Mouse (Mus musculus) neutrophil, adult 83 days (primary cell): ENCODE data around the gene Pitpnm2. TPM values are rescaled to one million over a fixed set of nuclear protein-coding genes. Genes with fewer than 3 reads are reported as not detected.

Source experiments
- total RNA-seq, 2 experiments: library from RNA; stranded (reverse); gene quantifications; one replicate each; pipeline ENCODE4 v1.2.4; 2023

Gene Pitpnm2
- total RNA-seq, result 1 to 10 TPM; 4.0 to 6.7 TPM

DNA sequence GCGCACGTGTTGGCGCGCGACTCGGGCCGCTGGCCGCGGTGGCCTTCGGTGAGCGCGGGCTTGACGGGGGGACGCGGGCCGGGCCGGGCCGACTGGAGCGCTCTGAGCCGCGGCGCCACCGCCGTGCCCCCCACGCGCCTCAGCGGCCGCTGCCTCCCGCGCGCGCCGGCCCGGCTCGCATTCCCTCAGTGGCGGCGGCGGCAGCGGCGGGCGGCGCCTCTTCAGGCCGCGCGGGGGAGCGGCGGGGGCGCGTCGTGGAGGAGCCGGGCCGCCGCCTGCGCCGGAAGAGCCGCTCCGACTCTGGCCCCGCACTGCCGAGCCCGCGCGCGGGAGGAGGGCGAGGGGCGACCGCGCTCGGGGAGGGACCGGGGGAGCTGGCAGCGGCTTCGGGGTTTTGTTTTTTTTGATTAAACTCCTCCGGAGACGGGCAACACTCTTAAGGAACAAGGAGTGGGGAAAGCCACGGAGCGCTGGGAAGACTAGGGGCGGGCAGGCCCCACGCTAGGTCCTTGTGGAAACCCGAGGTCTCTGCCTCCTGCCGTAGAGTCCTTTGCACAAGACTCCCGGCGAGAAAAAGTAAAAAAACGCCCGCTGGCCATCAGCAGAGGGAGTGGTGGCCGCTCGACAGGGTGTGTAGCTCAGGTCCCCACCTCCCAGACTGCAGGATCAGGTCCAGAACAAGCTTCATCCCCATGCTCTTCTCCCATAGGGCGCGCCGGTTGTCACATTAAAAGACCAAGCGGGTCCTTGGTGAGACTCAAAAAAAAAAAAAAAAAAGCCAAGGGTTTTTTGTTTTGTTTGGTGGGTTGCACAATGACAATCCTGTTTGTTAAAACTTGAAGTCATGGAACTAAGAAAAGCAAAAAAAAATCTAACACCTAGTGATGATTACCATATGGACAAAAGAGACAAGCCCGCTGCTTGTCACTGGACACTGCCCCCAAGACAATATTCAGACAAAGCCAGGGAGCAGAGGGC, at the start of gene Pitpnm2:
Gene Pitpnm2, minus strand, starts transcription at position 147 of the 978 bp plus-strand sequence.

DNA sequence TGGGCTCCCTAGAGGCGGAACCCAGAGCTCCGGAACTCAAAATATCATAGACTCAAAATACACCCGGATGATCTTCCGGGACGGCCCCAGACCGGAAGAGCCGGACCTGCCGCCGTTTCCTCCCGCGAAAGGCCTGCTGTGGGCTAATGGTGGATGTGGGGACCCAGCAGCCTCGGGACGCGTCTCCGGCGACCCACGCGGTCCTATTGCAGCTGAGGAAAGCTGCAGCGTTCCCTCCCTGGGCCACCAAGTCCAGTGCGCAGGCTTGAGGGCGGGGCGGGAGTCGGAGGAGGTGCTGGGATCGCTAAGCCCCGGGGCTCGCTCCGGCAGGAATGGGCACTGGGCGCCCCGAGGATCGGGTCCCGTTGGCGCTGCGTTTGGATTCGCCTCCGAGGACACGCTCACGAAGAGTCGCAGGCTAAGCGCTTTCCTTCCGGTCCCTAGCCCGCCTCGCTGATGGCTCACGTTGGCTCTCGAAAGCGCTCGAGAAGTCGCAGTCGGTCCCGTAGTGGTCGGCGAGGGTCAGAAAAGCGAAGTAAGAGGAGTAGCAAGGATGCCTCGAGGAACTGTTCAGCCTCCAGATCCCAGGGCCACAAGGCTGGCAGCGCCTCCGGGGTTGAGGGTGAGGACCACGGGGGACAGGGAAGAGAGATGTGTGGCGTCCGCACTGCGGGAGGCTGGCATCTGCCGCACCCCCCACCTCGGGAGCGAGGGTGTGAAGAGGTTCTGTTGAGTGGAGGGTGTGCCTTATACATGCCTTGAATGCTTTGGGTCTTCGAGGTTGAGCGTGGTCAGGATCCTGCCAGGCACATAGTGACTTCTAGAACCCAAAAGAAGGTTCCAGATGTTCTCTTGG, 133.3 kb downstream of the Pitpnm2 start, which contains the start of gene Arl6ip4:
Gene Arl6ip4, plus strand, starts transcription at position 100 of the 856 bp plus-strand sequence.

DNA sequence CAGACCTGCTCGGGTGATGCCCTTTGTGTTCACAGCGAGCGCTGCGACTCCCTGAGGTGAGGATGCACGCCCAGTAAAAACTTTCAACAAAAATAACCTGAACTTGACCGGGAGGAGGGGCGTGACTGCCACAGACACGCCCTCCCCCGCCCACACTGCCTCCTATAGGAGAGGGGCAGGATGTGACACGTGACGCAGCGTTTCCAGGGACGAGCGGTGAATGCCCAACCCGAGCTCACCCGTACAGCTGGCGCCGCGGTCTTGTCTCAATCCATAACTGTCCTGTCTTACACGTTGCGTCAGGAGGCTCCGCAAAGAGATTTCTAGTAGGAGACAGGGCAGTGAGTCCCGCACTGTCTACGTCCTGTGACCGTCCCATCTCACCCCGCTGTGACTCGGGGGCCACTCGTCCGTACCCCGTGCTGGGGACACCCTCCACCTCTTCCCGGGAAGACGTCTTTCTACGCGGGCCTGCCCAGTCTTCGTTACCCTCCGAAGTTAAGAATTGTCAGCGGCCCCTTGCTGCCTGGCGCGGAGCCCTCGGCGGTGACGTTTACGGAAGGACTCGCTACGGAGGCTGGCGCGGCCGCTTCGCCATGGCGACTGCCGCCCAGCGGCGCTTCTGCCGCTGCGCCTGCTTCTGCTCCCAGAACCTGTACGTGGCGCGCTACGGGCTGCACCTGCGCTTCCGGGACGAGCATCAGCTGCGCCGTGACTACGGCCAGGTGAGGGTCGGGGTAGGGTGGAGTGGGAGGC, 137.6 kb downstream of the Pitpnm2 start, which contains the start of gene Ogfod2:
Gene Ogfod2, plus strand, starts transcription at position 556 of the 756 bp plus-strand sequence.

DNA sequence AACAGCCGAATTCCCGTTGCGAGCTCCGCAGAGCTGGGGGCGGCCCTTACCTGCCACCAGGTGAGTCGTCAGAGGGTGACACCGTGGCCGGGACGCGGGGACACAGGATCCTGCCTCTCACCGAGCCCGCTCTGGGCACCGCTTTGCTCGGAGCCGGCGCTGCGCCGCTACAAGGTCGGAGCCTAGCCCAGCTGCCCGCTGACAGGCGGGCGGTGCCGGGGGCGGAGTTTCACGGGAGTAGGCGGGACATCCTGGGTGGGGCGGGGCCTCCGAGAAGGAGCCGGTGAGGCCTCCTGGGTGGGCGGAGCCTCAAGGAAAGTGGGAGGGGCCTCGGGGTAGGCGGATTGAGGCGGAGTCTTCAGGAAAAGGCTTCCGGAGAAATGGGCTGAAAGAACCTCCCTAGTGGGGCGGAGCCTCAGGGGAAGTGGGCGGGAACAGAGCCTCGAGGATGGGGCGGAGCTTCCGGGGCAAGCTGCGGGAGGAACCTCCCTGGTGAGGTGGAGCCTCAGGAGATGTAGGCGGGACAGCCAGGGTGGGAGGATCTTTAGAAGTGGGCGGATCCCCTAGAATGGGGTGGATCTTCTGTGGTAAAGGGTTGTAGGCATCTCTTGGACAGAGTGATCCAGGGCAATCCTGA, 153.8 kb downstream of the Pitpnm2 start, which contains the start of gene Abcb9:
Gene Abcb9, minus strand, starts transcription at position 203 of the 637 bp plus-strand sequence.

Other genes starting within 250 kb of the Pitpnm2 start
- 10 to 100 TPM; 43.0 to 46.7 TPM for gene Vps37b, start 217.5 kb downstream of the Pitpnm2 start, total RNA-seq
- gene Abcb9, start 154.0 kb downstream of the Pitpnm2 start, total RNA-seq, result 1 to 10 TPM; 5.4 to 6.5 TPM
- gene Ogfod2, start 137.5 kb downstream of the Pitpnm2 start, total RNA-seq, result 10 to 100 TPM; 13.0 to 14.2 TPM
- gene Arl6ip4, start 133.7 kb downstream of the Pitpnm2 start, total RNA-seq, result 10 to 100 TPM; 35.8 to 39.3 TPM
- 10 to 100 TPM; 11.6 to 12.5 TPM for gene Mphosph9, start 78.2 kb upstream of the Pitpnm2 start, total RNA-seq
- 1 to 10 TPM; 5.5 to 5.6 TPM for gene 2810006K23Rik, start 78.3 kb upstream of the Pitpnm2 start, total RNA-seq
- gene Cdk2ap1, start 113.3 kb upstream of the Pitpnm2 start, total RNA-seq, result 10 to 100 TPM; 87.3 to 89.0 TPM
- gene Sbno1, start 176.2 kb upstream of the Pitpnm2 start, total RNA-seq, result 100 to 1,000 TPM; 148 to 177 TPM
- 100 to 1,000 TPM; 180 to 199 TPM for gene Kmt5a, start 190.2 kb upstream of the Pitpnm2 start, total RNA-seq
- 10 to 100 TPM; 73.8 to 78.3 TPM for gene Rilpl2, start 228.6 kb upstream of the Pitpnm2 start, total RNA-seq
- gene Snrnp35, start 233.4 kb upstream of the Pitpnm2 start, total RNA-seq, result 10 to 100 TPM; 11.1 to 16.8 TPM